Mouse (Mus musculus) G1E-ER4 (cell line): ENCODE measurements around the gene Cxcr6. TPM values are rescaled to one million over a fixed set of nuclear protein-coding genes. Genes with fewer than 3 reads are reported as not detected.

ENCODE experiments used
- GATA1 ChIP-seq: IDR thresholded peaks from one replicate; pipeline ENCODE4 v1.8.0; 2012; ENCODE audit warnings: low read length, inconsistent platforms
- polyA plus RNA-seq: library from polyadenylated mRNA; stranded (reverse); fragments of >175 nt; gene quantifications from 2 replicates; pipeline ENCODE4 v1.2.3, GENCODE M21; 2012

Cxcr6 gene
- polyA plus RNA-seq, 1 experiment = not detected

- TF ChIP-seq GATA1 = no peak
These were observed 46.4 kb downstream of the Cxcr6 start for GRCm38 (mm10) chr9:123852449-123853390.

- TF ChIP-seq GATA1 = no peak
These were observed 50.6 kb downstream of the Cxcr6 start for GRCm38 (mm10) chr9:123856836-123857235.

Other genes starting within 250 kb of the Cxcr6 start
- 0.01 TPM in 1 of 2 replicates, not detected in the other for gene Slc6a20b, start 173.9 kb upstream of the Cxcr6 start, polyA plus RNA-seq
- gene Ccr9, start 128.0 kb upstream of the Cxcr6 start, polyA plus RNA-seq = not detected in 2 replicates
- not detected in 2 replicates for gene Slc6a20a, start 127.6 kb upstream of the Cxcr6 start, polyA plus RNA-seq
- gene Lztfl1, start 88.8 kb upstream of the Cxcr6 start, polyA plus RNA-seq = 0.99 and 2.0 TPM in 2 replicates
- gene Fyco1, start 45.4 kb downstream of the Cxcr6 start, polyA plus RNA-seq = 3.6 and 3.7 TPM in 2 replicates
- gene Xcr1, start 55.6 kb downstream of the Cxcr6 start, polyA plus RNA-seq = not detected in 2 replicates
- 0.02 TPM in 1 of 2 replicates, not detected in the other for gene Ccr1, start 162.2 kb downstream of the Cxcr6 start, polyA plus RNA-seq
- not detected in 2 replicates for gene Ccr1l1, start 171.9 kb downstream of the Cxcr6 start, polyA plus RNA-seq
- gene Ccr3, start 215.5 kb downstream of the Cxcr6 start, polyA plus RNA-seq = not detected in 2 replicates